Mouse (Mus musculus): Measurements from ENCODE around the gene Rsph3a. TPM values are rescaled to one million over a fixed set of nuclear protein-coding genes. Genes with fewer than 3 reads are reported as not detected.
"Not testable (repeated sequence)": the region's sequence is repeated elsewhere in the genome, so short reads cannot be mapped to it uniquely, and the experiment has no call there.

Gene Rsph3a
- polyA plus RNA-seq (2015; fragmentation: Nextera tagmentation; extraction: Ambion mirVana) = 55.0 and 55.9 TPM in 2 replicates

- peak within 1 kb of the TSS; percentile 64 for H3K4me2 ChIP-seq (replicated peaks)
- peak within 1 kb of the TSS; percentile 55 for H3K4me3 ChIP-seq
- 2% methylated on average over 58 of the region's 58 CpGs for WGBS
- H3K4me1 ChIP-seq, H3K36me3 ChIP-seq, H3K27me3 ChIP-seq, H3K9me3 ChIP-seq: not testable (repeated sequence)
- H3K9ac ChIP-seq = peak within 1 kb of the TSS; percentile 68
- peak; percentile 99 for ATAC-seq (ENCODE audit: low FRiP score, low read depth)
- peak within 1 kb of the TSS; percentile 88 for H3K27ac ChIP-seq
These were observed at the start of gene Rsph3a for GRCm38 (mm10) chr17:7945117-7946052. Rsph3a (plus strand) TSS chr17:7945614.

- WGBS = 70% methylated on average over 10 of the region's 10 CpGs
- H3K9me3 ChIP-seq = no peaks in the 10 kb centered on the region
- no peak for ATAC-seq (ENCODE audit: low FRiP score, low read depth)
- no peak overlapping the region for H3K9ac ChIP-seq
- H3K4me2 ChIP-seq (replicated peaks) = no peak overlapping the region
- no peaks in the 10 kb centered on the region; the same call in 1 of the 2 replicates for H3K4me1 ChIP-seq
- no peak overlapping the region for H3K4me3 ChIP-seq
- H3K27me3 ChIP-seq = no peaks in the 10 kb centered on the region
- no peaks in the 10 kb centered on the region for H3K36me3 ChIP-seq
- H3K27ac ChIP-seq = no peak overlapping the region
These were observed 49.3 kb upstream of the Rsph3a start for GRCm38 (mm10) chr17:7896047-7896635.

GRCm38 (mm10) chr17:7897120-7897519, 48.3 kb upstream of the Rsph3a start:
- H3K4me3 ChIP-seq = no peak overlapping the region
- ATAC-seq (ENCODE audit: low FRiP score, low read depth) = no peak
- 73% methylated on average over 11 of the region's 11 CpGs for WGBS

GRCm38 (mm10) chr17:7897756-7898155, 47.7 kb upstream of the Rsph3a start:
- Histone ChIP-seq H3K9ac (no peak overlapping the region), H3K27me3 (no peaks in the 10 kb centered on the region), H3K27ac (no peak overlapping the region), H3K9me3 (no peaks in the 10 kb centered on the region), H3K4me1 (no peaks in the 10 kb centered on the region; the same call in 1 of the 2 replicates), H3K4me3 (no peak overlapping the region), H3K36me3 (no peaks in the 10 kb centered on the region), H3K4me2 (replicated peaks) (no peak overlapping the region)
- 82% methylated on average over 4 of the region's 4 CpGs for WGBS
- ATAC-seq (ENCODE audit: low FRiP score, low read depth) = no peak

More at GRCm38 (mm10) chr17:7897120-7897519, 48.3 kb upstream of the Rsph3a start:
- no peaks in the 10 kb centered on the region for H3K9me3 ChIP-seq
- H3K27me3 ChIP-seq = no peaks in the 10 kb centered on the region
- no peaks in the 10 kb centered on the region; the same call in 1 of the 2 replicates for H3K4me1 ChIP-seq
- no peak overlapping the region for H3K4me2 ChIP-seq (replicated peaks)
- H3K36me3 ChIP-seq = no peaks in the 10 kb centered on the region
- no peak overlapping the region for H3K9ac ChIP-seq
- no peak overlapping the region for H3K27ac ChIP-seq

GRCm38 (mm10) chr17:7899233-7899632, 46.2 kb upstream of the Rsph3a start:
- Histone ChIP-seq H3K27me3 (no peaks in the 10 kb centered on the region), H3K9ac (no peak overlapping the region), H3K4me1 (no peaks in the 10 kb centered on the region), H3K4me2 (replicated peaks) (no peak overlapping the region), H3K27ac (no peak overlapping the region), H3K9me3 (no peaks in the 10 kb centered on the region), H3K36me3 (no peaks in the 10 kb centered on the region), H3K4me3 (no peak overlapping the region)
- 59% methylated on average over 6 of the region's 6 CpGs for WGBS
- ATAC-seq (ENCODE audit: low FRiP score, low read depth) = no peak

- H3K36me3 ChIP-seq = no peaks in the 10 kb centered on the region
- no peak overlapping the region for H3K4me2 ChIP-seq (replicated peaks)
- no peaks in the 10 kb centered on the region for H3K27me3 ChIP-seq
- no peaks in the 10 kb centered on the region for H3K4me1 ChIP-seq
- no peak overlapping the region for H3K9ac ChIP-seq
- no peaks in the 10 kb centered on the region for H3K9me3 ChIP-seq
- H3K4me3 ChIP-seq = no peak overlapping the region
- ATAC-seq (ENCODE audit: low FRiP score, low read depth) = no peak
- H3K27ac ChIP-seq = no peak overlapping the region
- WGBS = 68% methylated on average over 4 of the region's 4 CpGs
These were observed 45.5 kb upstream of the Rsph3a start for GRCm38 (mm10) chr17:7899961-7900360.

GRCm38 (mm10) chr17:7901536-7901935, 43.9 kb upstream of the Rsph3a start:
- Histone ChIP-seq H3K27me3 (no peaks in the 10 kb centered on the region), H3K4me2 (replicated peaks) (no peak overlapping the region), H3K9me3 (no peaks in the 10 kb centered on the region), H3K4me1 (no peaks in the 10 kb centered on the region), H3K9ac (no peak overlapping the region), H3K4me3 (no peak overlapping the region), H3K27ac (no peak overlapping the region), H3K36me3 (no peaks in the 10 kb centered on the region)
- 87% methylated on average over 2 of the region's 2 CpGs for WGBS
- ATAC-seq (ENCODE audit: low FRiP score, low read depth) = no peak

GRCm38 (mm10) chr17:7902362-7902761, 43.1 kb upstream of the Rsph3a start:
- Histone ChIP-seq H3K9me3 (no peaks in the 10 kb centered on the region), H3K27me3 (no peaks in the 10 kb centered on the region), H3K36me3 (no peaks in the 10 kb centered on the region), H3K9ac (no peak overlapping the region), H3K27ac (no peak overlapping the region), H3K4me3 (no peak overlapping the region), H3K4me2 (replicated peaks) (no peak overlapping the region), H3K4me1 (no peaks in the 10 kb centered on the region)
- ATAC-seq (ENCODE audit: low FRiP score, low read depth) = no peak
- 75% methylated on average over 3 of the region's 3 CpGs for WGBS

- H3K27me3 ChIP-seq = no peaks in the 10 kb centered on the region
- 40% methylated on average over 2 of the region's 2 CpGs for WGBS
- H3K9me3 ChIP-seq = no peaks in the 10 kb centered on the region
- no peak overlapping the region for H3K9ac ChIP-seq
- H3K27ac ChIP-seq = no peak overlapping the region
- H3K36me3 ChIP-seq = no peaks in the 10 kb centered on the region
- H3K4me1 ChIP-seq = no peaks in the 10 kb centered on the region
- no peak for ATAC-seq (ENCODE audit: low FRiP score, low read depth)
- no peak overlapping the region for H3K4me2 ChIP-seq (replicated peaks)
- H3K4me3 ChIP-seq = no peak overlapping the region
These were observed 40.4 kb upstream of the Rsph3a start for GRCm38 (mm10) chr17:7904992-7905391.

GRCm38 (mm10) chr17:7905936-7906685, 39.3 kb upstream of the Rsph3a start:
- 34% methylated on average over 4 of the region's 4 CpGs for WGBS
- Histone ChIP-seq H3K4me1 (no peaks in the 10 kb centered on the region), H3K27me3 (peaks cover 2% of the 10 kb centered on the region; the same call in 1 of the 2 replicates), H3K9ac (no peak overlapping the region), H3K4me2 (replicated peaks) (no peak overlapping the region), H3K36me3 (no peaks in the 10 kb centered on the region), H3K27ac (no peak overlapping the region), H3K4me3 (no peak overlapping the region), H3K9me3 (peaks cover 2% of the 10 kb centered on the region; the same call in 1 of the 2 replicates)
- ATAC-seq (ENCODE audit: low FRiP score, low read depth) = no peak

GRCm38 (mm10) chr17:7914596-7915227, 30.7 kb upstream of the Rsph3a start:
- Histone ChIP-seq H3K36me3 (no peaks in the 10 kb centered on the region), H3K9me3 (peaks cover 5% of the 10 kb centered on the region; the same call in 1 of the 2 replicates), H3K9ac (no peak overlapping the region), H3K4me3 (no peak overlapping the region), H3K27me3 (peaks cover 5% of the 10 kb centered on the region; the same call in 1 of the 2 replicates), H3K4me2 (replicated peaks) (no peak overlapping the region), H3K27ac (no peak overlapping the region), H3K4me1 (no peaks in the 10 kb centered on the region)
- 80% methylated on average over 2 of the region's 2 CpGs for WGBS
- no peak for ATAC-seq (ENCODE audit: low FRiP score, low read depth)

Data from limb, embryonic 13.5 days (tissue).